Mouse (Mus musculus) frontal cortex, postnatal 10 days (tissue): ENCODE results near the gene Slc7a6os.
"Not testable (repeated sequence)": the region's sequence is repeated elsewhere in the genome, so short reads cannot be mapped to it uniquely, and the experiment has no call there.

Experiments used
- DNase-seq, 2 experiments: peaks; one replicate each; pipeline ENCODE4 v3.0.0; 2022; ENCODE audit warnings: low spot score in 2 of 2, mixed read lengths in 1 of 2

The Slc7a6os gene

DNA sequence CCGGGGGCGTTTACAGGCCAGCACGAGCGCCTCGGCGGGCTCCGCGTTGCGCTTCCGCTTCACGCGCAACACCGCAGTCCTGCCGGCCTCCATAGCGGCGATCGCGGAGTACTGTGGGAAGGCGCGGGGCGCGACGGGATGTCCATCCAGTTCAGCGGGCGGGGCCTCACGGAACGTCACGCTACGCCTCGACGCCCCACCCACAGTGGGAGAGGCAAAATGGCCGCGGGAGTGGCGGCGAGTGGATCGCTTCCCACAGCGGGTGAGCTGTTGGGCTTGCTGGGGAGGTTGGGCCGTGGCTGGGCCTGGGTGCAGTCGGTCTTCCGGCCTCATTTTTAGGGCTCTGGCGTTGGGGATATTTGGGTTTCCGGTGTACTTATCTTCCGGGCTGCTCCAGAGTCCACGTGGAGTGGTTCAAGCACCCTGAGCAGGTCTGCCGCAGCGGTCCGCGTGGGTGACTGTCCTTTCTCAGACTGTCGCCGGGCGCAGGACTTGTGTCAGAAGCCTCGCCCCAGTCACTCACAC lies at the start of gene Slc7a6os, which contains the start of gene Prmt7:
Gene Slc7a6os (minus strand): TSS at position 115 of the 525 bp plus-strand sequence.
Gene Prmt7 (plus strand): TSS at position 116 of the 525 bp plus-strand sequence.
- DNase-seq, result peak; percentile 91 to 95

- DNase-seq, result no peak
Observed at GRCm38 (mm10) chr8:106259579-106260255, 49.0 kb upstream of the Slc7a6os start.

- no peak for DNase-seq
Observed at GRCm38 (mm10) chr8:106258169-106258568, 47.4 kb upstream of the Slc7a6os start.

DNA sequence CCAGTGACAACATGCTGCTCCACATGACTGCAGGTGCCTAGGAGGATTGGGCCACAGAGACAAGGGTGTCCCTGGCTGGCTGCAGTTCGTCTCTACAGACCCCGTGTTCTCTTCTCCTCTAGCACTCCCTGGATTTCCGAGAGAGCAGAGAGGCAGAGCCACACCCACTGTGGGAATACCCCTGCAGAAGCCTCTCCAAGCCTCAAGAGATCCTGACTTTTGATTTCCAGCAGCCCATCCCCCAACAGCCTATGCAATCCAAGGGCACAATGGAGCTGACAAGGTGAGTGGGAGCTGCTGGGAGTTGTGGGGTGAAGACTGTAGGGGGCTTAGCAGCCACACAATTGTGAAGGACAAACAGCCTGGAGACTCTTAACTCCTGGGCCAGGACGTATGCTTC lies 39.5 kb upstream of the Slc7a6os start:
- DNase-seq, result no peak

GRCm38 (mm10) chr8:106237106-106237505 lies 26.4 kb upstream of the Slc7a6os start:
- DNase-seq, result no peak

DNA sequence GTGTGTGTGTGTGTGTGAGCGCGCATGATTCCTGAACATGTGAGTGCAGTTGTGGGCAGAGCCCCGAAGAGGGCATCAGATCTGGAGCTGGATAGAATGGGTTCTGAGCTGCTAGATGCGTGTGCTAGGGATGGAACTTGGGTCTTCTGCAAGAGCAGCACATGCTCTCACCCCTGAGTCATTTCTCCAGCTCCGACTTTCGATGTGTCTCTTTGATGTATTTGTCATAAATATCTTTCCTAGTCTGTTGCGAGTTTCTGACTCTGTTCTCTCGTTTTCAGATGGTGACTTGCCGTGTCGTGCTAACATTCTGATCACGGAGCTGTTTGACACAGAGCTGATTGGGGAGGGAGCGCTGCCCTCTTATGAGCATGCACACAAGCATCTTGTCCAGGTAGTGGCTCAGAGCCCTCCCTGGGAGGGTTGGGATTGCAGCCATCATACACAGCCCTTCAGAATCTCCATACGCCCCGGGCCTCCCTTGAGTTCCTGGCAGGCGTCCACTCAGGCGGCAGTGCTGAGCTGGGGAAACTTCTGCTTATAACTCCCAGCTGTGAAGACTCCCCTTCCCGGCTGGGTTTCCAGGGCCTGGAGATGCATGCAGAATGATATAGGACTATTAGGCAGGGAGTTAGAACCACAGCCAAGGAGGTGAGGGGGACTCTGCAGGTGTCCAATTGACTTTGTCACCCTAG lies 24.0 kb upstream of the Slc7a6os start:
- no peak for DNase-seq

GRCm38 (mm10) chr8:106232751-106233150 lies 22.0 kb upstream of the Slc7a6os start:
- DNase-seq, result no peak

- DNase-seq, result no peak
Observed at GRCm38 (mm10) chr8:106231536-106231935, 20.8 kb upstream of the Slc7a6os start.

- no peak for DNase-seq
Observed at GRCm38 (mm10) chr8:106226589-106226988, 15.9 kb upstream of the Slc7a6os start.

GRCm38 (mm10) chr8:106219620-106220019 lies 8.9 kb upstream of the Slc7a6os start:
- DNase-seq, result no peak

DNA sequence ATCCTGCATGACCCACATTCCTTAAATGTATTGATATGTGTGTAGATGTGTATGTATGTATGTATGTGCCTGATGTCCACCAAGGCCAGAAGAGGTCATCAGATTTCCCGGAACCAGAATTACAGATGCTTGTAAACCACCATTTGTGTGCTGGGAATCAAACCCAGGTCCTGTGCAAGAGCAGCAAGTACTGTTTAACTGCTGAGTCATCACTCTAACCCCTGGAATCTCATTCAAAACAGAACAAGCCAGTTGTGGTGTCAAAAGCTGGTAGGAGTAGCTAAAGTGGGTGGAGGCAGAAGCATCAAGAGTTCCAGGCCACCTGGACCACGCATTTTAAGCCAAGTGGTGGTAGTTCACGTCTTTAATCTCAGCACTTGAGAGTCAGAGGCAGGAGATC lies 3.2 kb upstream of the Slc7a6os start:
- no peak for DNase-seq

DNA sequence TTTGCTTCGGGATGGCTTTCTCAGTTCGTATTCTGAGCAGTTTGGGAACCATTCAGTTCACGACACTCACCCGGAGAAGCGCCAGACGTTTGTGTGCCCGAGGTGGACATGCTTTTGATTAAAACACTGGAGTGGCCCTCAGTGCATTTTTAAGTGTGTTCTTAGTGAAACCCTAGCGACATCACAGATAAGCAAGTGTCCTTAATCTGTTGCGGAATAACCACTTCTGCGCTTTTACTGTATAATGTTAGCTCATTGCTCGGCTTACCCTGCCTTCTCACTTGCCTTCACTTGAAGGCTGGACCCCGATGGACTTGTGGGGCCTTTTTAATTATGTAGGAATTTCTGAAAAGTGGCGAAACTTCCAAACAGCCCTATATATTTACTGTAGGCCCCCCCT lies 686 bp upstream of the Slc7a6os start:
- DNase-seq, result no peak

GRCm38 (mm10) chr8:106210035-106210731 lies 552 bp downstream of the Slc7a6os start:
- peak in 1 of 2 experiments; percentile 47 for DNase-seq

DNA sequence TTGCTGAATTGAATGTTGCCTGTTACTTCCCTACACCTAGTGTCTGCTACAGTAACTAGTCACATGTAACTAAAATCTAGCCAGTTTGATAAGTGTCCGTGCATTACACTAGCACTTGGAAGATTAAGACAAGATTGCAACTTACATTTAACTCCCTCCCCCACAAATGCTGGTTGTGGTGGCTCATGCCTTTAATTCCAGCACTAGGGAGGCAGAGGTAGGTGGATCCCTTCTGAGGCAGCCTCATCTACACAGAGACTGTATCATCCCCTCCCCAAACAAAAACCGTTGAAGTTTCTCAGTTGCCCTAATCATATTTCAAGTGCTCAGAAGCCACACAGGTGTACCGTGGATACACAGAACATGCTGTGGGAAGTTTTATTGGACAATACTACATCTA lies 11.1 kb downstream of the Slc7a6os start:
- not testable (repeated sequence) for DNase-seq

GRCm38 (mm10) chr8:106198741-106199140 lies 12.0 kb downstream of the Slc7a6os start:
- no peak for DNase-seq

DNA sequence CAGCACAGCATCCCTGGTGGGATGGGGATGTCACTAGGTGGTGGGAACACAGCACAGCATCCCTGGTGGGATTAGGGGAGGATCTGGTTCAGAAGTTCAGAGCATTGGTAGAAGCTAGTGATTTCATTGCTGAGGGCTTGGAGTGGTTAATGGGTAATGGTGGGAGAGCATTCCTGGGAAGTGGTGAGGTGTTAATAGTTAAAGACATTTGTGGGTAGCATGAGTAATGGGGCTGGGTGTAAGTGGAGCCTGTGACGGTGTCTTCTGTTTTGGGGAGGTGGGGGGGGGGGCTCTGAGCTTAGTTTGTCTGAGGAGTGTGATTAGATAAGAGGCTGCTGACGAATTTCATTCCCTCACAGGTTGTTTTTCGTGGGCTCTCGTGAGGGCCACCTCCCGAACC lies 16.7 kb downstream of the Slc7a6os start:
- DNase-seq, result no peak

- DNase-seq, result no peak
Observed at GRCm38 (mm10) chr8:106193162-106193561, 17.6 kb downstream of the Slc7a6os start.

- DNase-seq, result no peak
Observed at GRCm38 (mm10) chr8:106191639-106192038, 19.1 kb downstream of the Slc7a6os start.

- DNase-seq, result no peak
Observed at GRCm38 (mm10) chr8:106189162-106189561, 21.6 kb downstream of the Slc7a6os start.

- no peak for DNase-seq
Observed at GRCm38 (mm10) chr8:106186394-106186793, 24.3 kb downstream of the Slc7a6os start.

DNA sequence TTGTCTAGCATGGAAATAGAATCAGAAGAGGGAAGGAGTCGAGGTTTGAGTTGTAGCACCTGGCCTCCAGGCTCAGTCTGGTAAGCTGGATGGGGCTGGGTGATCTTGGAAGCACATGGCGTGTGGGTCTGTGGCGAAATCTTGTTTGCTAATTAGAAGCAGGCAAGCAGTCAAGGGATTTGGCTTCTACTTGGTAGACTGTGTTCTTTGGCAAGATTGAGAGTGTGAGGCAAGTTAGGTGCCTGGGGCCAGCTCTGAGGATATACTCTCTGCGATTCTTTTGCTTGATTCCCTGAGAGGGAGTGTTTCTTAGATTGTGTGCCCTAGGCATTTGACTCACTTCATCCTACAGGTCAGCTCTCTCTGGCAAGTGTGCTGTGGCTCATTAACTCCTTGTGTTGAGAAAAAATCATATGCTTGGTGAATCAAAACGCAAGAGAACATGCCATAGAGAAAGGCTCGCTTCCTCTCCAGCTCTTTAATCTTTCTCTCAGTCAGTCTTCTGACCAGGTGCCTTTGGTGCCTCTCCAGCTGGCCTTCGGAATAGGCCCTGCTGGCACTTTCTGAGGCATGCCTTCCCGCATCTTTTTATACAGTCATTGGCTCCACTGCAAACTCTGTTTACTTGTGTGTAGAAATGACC lies 25.0 kb downstream of the Slc7a6os start:
- no peak for DNase-seq

- no peak for DNase-seq
Observed at GRCm38 (mm10) chr8:106178428-106178827, 32.3 kb downstream of the Slc7a6os start.
